Mouse (Mus musculus) forebrain, postnatal 0 days (tissue): Measurements from ENCODE around the gene Tceanc2. TPM values are rescaled to one million over a fixed set of nuclear protein-coding genes. Genes with fewer than 3 reads are reported as not detected.
A peak's percentile ranks its signal among the peaks of the same experiment; 100 is the strongest.

Source experiments
- ATAC-seq: fragments of 200-750 bp; cut with Nextera tagmentation; 2 replicates; pipeline ENCODE4 v1.8.0; 2017; ENCODE audit warnings: mild to moderate bottlenecking, moderate library complexity
- DNase-seq: peaks from one replicate; pipeline ENCODE4 v3.0.0-alpha.2; 2015
- H3K27ac ChIP-seq: fragments of 300-500 bp; sonication (generic); 2 replicates; pipeline ENCODE4 v1.5.1; 2014; ENCODE audit warnings: low read depth, mild to moderate bottlenecking, antibody characterized with exemption, low read length, moderate library complexity, mixed read lengths
- H3K27me3 ChIP-seq: fragments of 300-500 bp; sonication (generic); 2 replicates; pipeline ENCODE4 v1.6.1; 2014; ENCODE audit warnings: mild to moderate bottlenecking, low read length, mixed read lengths; ENCODE audit not compliant: insufficient read depth
- H3K36me3 ChIP-seq: fragments of 300-500 bp; sonication (generic); 2 replicates; pipeline ENCODE4 v1.6.1; 2014; ENCODE audit warnings: mild to moderate bottlenecking, moderate library complexity; ENCODE audit not compliant: insufficient read depth
- H3K4me1 ChIP-seq: fragments of 300-500 bp; sonication (generic); 2 replicates; pipeline ENCODE4 v1.6.1; 2014; ENCODE audit warnings: antibody characterized with exemption; ENCODE audit not compliant: insufficient read depth
- H3K4me2 ChIP-seq: fragments of 300-500 bp; sonication (generic); 2 replicates; pipeline ENCODE4 v1.6.1; 2014; ENCODE audit warnings: low read depth, mild to moderate bottlenecking, moderate library complexity
- H3K4me3 ChIP-seq: fragments of 300-500 bp; sonication (generic); 2 replicates; pipeline ENCODE4 v1.5.1; 2014; ENCODE audit warnings: low read depth, low read length, mixed read lengths
- H3K9ac ChIP-seq: fragments of 300-500 bp; sonication (generic); 2 replicates; pipeline ENCODE4 v1.6.1; 2014; ENCODE audit warnings: mild to moderate bottlenecking
- H3K9me3 ChIP-seq: fragments of 300-500 bp; sonication (generic); 2 replicates; pipeline ENCODE4 v1.6.1; 2016; ENCODE audit warnings: low read length
- CTCF ChIP-seq: sonication (generic); IDR thresholded peaks from 2 replicates; pipeline ENCODE4 v1.5.1; 2016; ENCODE audit warnings: antibody characterized with exemption, control low read depth, low read depth
- WGBS: fragments of 180-500 bp; shearing (Covaris S2); extraction: QIAGEN DNeasy Blood & Tissue Kit; methylation state at CpG from one replicate; pipeline ENCODE4 v1.1.7; 2014; 5-methylcytosine and 5-hydroxymethylcytosine counted together
- polyA plus RNA-seq: library from polyadenylated mRNA; unstranded; fragments of >200 nt; fragmentation: Nextera tagmentation; extraction: Ambion mirVana; gene quantifications from 2 replicates; pipeline ENCODE4 v1.2.1, GENCODE M21; 2015
- total RNA-seq: library from RNA; depleted of rRNA; stranded (reverse); fragments of >200 nt; gene quantifications from 2 replicates; pipeline ENCODE4 v1.2.3, GENCODE M21; 2014

The Tceanc2 gene
- total and polyA plus RNA-seq, 2 experiments from 2014 or later = 22.3 to 35.4 TPM

DNA sequence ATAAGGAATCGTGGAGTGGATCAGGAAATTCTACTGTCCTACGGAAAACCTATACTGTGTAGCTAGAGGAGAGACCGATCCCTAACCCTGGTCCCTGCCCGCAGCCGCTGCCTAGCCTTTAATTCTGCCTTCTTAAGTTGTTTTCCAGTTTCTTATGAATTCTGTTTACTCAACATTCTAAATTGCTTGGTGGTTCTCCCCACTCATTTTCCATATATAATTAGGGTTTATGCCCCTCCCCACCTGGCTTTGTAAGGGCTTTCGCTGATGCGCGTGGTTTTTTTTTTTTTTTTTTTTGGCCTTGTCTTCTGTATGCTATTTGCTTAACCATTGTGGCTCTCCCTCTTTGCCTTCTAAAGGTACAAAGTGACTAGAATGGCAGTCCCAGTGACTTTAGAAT lies 645 bp upstream of the Tceanc2 start:
- WGBS = under 1% methylated on average over 8 of the region's 8 CpGs
- Histone ChIP-seq H3K27me3 (no peaks in the 10 kb centered on the region), H3K4me1 (peaks cover 12% of the 10 kb centered on the region), H3K9me3 (no peaks in the 10 kb centered on the region), H3K4me2 (peak overlapping the region; percentile 60), H3K27ac (peak overlapping the region; percentile 93), H3K9ac (peak overlapping the region; percentile 68), H3K36me3 (no peaks in the 10 kb centered on the region), H3K4me3 (peak overlapping the region; percentile 97)
- DNase-seq = no peak
- ATAC-seq = no peak
- TF ChIP-seq CTCF = no peak

DNA sequence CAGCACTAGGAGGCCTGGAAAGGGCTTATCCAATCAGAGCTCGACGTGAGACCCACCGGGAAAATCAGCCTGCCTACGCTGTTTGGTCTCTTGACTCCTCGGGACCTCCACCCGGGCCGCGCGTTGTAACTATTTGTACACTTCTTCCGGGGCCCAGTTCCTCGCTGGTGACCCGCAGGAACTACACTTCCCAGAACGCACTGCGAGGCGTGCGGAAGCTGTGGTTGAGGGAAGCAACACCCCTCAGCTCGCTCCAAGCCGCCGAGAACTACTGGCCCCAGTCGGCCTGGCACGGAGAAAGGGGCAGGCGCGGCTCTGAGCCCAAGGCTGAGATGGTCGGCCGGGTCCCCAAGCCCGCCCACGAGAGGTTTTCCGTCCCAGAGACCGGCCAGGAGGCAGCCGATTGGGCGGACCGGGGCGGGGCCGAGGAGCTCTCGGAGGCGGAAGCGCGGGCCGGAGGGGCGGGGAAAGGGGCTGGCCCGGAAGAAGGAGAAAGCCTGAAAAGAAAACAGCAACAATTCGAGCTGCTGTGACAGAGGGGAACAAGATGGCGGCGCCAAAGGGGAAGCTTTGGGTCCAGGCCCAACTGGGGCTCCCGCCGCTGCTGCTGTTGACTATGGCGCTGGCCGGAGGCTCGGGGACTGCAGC lies 610 bp downstream of the Tceanc2 start, which contains the start of gene Tmem59:
TSS of gene Tmem59 (plus strand) at position 218 of the 648 bp plus-strand sequence.
- H3K4me1 ChIP-seq = peaks cover 12% of the 10 kb centered on the region
- no peaks in the 10 kb centered on the region for H3K9me3 ChIP-seq
- TF ChIP-seq CTCF = no peak
- peak within 1 kb of the TSS; percentile 68 for H3K9ac ChIP-seq
- H3K36me3 ChIP-seq = peaks cover 5% of the 10 kb centered on the region
- WGBS = under 1% methylated on average over 49 of the region's 49 CpGs
- ATAC-seq = peak; percentile 96
- peak within 1 kb of the TSS; percentile 60 for H3K4me2 ChIP-seq
- H3K27ac ChIP-seq = peak within 1 kb of the TSS; percentile 93
- peak; percentile 95 for DNase-seq
- H3K4me3 ChIP-seq = peak within 1 kb of the TSS; percentile 97
- H3K27me3 ChIP-seq = no peaks in the 10 kb centered on the region

DNA sequence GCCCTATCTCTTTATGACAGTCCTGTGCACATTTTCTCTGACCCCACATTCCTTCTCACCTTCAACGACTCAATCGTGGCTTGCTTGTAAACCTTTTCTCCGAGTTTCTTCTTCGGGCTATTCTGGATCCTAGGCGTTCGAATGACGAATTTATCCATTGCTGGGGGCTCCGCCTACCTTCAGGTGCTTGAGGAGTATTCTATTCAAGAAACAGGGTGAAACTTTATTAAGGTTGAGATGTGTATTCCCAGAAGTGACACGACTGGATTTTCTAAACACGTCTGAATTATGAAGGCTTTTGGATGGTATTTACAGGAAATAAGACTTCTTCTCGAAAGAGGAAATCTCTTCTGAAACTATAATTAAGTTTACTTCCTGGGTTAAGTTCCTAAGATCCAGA lies 1.4 kb downstream of the Tceanc2 start:
- WGBS = 54% methylated on average over 11 of the region's 11 CpGs
- Histone ChIP-seq H3K4me2 (peak overlapping the region; percentile 60), H3K4me3 (peak overlapping the region; percentile 97), H3K27me3 (no peaks in the 10 kb centered on the region), H3K9me3 (no peaks in the 10 kb centered on the region), H3K36me3 (peaks cover 8% of the 10 kb centered on the region), H3K4me1 (peaks cover 10% of the 10 kb centered on the region), H3K9ac (peak overlapping the region; percentile 68; the same call in 1 of the 2 replicates), H3K27ac (no peak overlapping the region)
- no peak for TF ChIP-seq CTCF
- DNase-seq (no peak), ATAC-seq (no peak)

DNA sequence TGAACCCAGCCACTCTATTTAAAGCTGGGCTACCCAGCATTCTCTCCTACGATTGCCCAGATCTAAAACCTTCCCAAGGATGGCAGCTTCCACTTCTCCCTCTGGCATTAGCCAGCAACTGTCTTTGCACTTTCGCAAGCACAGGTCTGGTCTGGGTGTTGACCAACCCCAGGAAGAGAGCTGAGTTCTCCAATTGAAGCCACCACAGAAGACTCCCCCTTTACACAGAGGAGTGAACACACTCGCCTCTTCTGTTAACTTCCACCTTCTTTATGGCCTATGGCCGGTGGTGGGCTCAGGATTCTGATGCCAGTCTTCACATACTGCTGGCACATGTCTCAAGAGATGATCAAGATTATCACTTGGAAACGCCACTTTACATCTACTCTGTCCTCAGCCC lies 11.1 kb downstream of the Tceanc2 start:
- H3K4me1 ChIP-seq = no peaks in the 10 kb centered on the region
- no peak for TF ChIP-seq CTCF
- no peak overlapping the region for H3K4me2 ChIP-seq
- H3K27me3 ChIP-seq = no peaks in the 10 kb centered on the region
- H3K9me3 ChIP-seq = no peaks in the 10 kb centered on the region
- ATAC-seq (no peak), DNase-seq (no peak)
- WGBS = 88% methylated on average over 5 of the region's 5 CpGs
- H3K36me3 ChIP-seq = peaks cover 10% of the 10 kb centered on the region
- H3K9ac ChIP-seq = no peak overlapping the region
- no peak overlapping the region for H3K4me3 ChIP-seq
- no peak overlapping the region for H3K27ac ChIP-seq

DNA sequence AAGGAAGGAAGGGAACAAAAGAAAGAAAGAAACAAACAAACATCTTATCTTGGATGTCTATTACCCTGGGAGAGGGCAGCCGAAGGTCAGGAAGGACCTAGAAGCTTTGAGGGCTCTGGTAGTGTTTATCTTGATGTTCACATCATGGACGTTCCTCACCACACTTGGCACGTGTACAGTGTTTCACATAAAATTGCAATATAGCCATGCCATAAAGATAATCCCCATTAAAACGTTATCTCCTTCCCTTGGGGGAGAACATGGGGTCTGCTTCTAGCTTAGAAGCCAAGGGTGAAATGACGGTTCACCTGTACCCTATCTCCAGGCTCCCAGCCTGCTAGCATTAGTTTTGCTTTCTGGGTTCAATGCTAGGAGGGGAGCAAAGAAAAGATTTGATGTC lies 12.2 kb downstream of the Tceanc2 start:
- Histone ChIP-seq H3K9ac (no peak overlapping the region), H3K4me1 (no peaks in the 10 kb centered on the region), H3K9me3 (no peaks in the 10 kb centered on the region), H3K27ac (no peak overlapping the region), H3K4me3 (no peak overlapping the region), H3K36me3 (peaks cover 10% of the 10 kb centered on the region), H3K27me3 (no peaks in the 10 kb centered on the region), H3K4me2 (no peak overlapping the region)
- no peak for DNase-seq
- ATAC-seq = no peak
- no peak for TF ChIP-seq CTCF
- WGBS = 87% methylated on average over 5 of the region's 5 CpGs

DNA sequence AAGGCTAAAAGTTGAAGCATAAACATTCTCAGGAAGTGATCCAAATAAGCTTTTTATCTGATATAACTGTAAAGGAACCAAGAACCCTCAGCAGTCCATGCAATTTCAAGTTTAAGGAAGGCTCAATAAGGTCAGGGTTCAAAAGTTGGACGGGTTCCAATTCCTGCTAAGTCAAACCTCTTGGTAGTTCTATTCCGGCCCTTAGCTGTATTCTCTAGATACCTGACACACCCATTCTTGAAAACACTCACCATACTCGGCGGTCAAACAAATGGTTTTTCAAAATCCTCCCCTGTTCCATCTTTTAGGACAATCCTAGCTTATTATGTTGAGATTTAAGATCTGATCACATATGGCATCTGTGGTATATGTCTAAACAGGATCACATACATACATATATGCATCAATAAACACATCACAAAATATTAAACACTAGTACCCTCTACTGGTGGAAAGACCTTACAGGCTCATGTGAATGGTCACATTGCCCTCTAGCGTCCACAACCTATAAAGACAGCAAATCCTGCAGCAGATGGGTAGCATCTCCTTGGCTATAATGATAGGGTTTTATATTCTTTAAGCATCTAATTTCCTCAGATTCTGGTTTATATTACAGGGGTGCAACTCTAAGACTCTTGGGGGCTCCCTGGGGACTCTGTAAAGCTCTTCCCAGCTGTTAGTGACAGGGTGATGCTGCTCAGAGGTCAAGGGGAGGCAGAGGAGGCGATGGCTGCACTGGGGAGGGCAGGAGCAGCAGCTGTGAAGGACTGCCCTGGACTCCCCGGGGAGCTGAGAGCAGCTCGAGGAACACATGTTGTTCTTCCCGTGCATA lies 14.9 kb downstream of the Tceanc2 start:
- no peaks in the 10 kb centered on the region for H3K4me1 ChIP-seq
- peak; percentile 100 for TF ChIP-seq CTCF
- H3K9me3 ChIP-seq = no peaks in the 10 kb centered on the region
- WGBS = 37% methylated on average over 9 of the region's 9 CpGs
- no peak overlapping the region for H3K9ac ChIP-seq
- no peak overlapping the region for H3K4me2 ChIP-seq
- ATAC-seq (peak; percentile 92), DNase-seq (peak; percentile 89)
- no peak overlapping the region for H3K4me3 ChIP-seq
- H3K27ac ChIP-seq = no peak overlapping the region; the same call in 1 of the 2 replicates
- no peaks in the 10 kb centered on the region for H3K27me3 ChIP-seq
- peaks cover 18% of the 10 kb centered on the region for H3K36me3 ChIP-seq

DNA sequence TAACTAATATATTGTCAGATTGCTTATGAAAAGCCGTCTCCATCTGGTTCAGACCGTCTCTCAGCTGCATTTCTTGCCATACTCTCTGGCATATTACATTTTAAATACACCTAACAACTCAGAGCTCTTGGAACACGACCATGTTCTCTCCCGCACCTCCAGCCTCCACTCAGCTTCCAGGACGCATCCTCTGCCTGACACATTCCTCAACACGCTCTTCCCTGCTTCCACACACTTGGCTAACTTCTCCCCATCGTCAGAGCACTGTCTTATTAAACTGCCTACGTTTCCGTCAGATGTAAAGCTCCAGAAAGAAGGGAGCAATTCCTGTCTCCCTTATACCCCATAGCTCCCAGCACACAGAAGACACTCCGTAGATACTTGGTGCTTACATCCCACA lies 15.6 kb downstream of the Tceanc2 start:
- WGBS = 82% methylated on average over 10 of the region's 10 CpGs

More for the DNA sequence above, 15.6 kb downstream of the Tceanc2 start:
- H3K4me2 ChIP-seq = no peak overlapping the region
- H3K9me3 ChIP-seq = no peaks in the 10 kb centered on the region
- TF ChIP-seq CTCF = no peak
- DNase-seq (peak; percentile 17), ATAC-seq (peak; percentile 34; the same call in 1 of the 2 replicates)
- no peak overlapping the region for H3K4me3 ChIP-seq
- peaks cover 18% of the 10 kb centered on the region for H3K36me3 ChIP-seq
- H3K27me3 ChIP-seq = no peaks in the 10 kb centered on the region
- no peaks in the 10 kb centered on the region for H3K4me1 ChIP-seq
- no peak overlapping the region; the same call in 1 of the 2 replicates for H3K27ac ChIP-seq
- H3K9ac ChIP-seq = no peak overlapping the region
